Mouse (Mus musculus) liver, postnatal 0 days (tissue): ENCODE data around the gene Paqr7. TPM values are rescaled to one million over a fixed set of nuclear protein-coding genes. Genes with fewer than 3 reads are reported as not detected.
"Not testable (repeated sequence)": the region's sequence is repeated elsewhere in the genome, so short reads cannot be mapped to it uniquely, and the experiment has no call there.

Experiments used
- ATAC-seq: fragments of 200-750 bp; cut with Nextera tagmentation; 2 replicates; pipeline ENCODE4 v1.8.0; 2017; ENCODE audit warnings: mild to moderate bottlenecking, moderate library complexity
- DNase-seq: peaks from one replicate; pipeline ENCODE4 v3.0.0-alpha.2; 2016
- H3K27ac ChIP-seq: fragments of 300-500 bp; sonication (generic); 2 replicates; pipeline ENCODE4 v1.5.1; 2014; ENCODE audit warnings: antibody characterized with exemption, moderate library complexity, mild to moderate bottlenecking, low read depth
- H3K27me3 ChIP-seq: fragments of 300-500 bp; sonication (generic); 2 replicates; pipeline ENCODE4 v1.6.1; 2014; ENCODE audit warnings: low read length, control low read depth, mixed read lengths; ENCODE audit not compliant: insufficient read depth
- H3K36me3 ChIP-seq: fragments of 300-500 bp; sonication (generic); replicated peaks from 2 replicates; pipeline ENCODE4 v1.6.1; 2014; ENCODE audit warnings: mild to moderate bottlenecking, control low read depth, low read length, moderate library complexity, mixed read lengths; ENCODE audit not compliant: insufficient read depth
- H3K4me1 ChIP-seq: fragments of 300-500 bp; sonication (generic); 2 replicates; pipeline ENCODE4 v1.6.1; 2014; ENCODE audit warnings: antibody characterized with exemption, mild to moderate bottlenecking, control low read depth; ENCODE audit not compliant: insufficient read depth
- H3K4me2 ChIP-seq: fragments of 300-500 bp; sonication (generic); 2 replicates; pipeline ENCODE4 v1.6.1; 2014; ENCODE audit warnings: low read depth, mild to moderate bottlenecking, low read length, moderate library complexity, mixed read lengths
- H3K4me3 ChIP-seq: fragments of 300-500 bp; sonication (generic); 2 replicates; pipeline ENCODE4 v1.5.1; 2014; ENCODE audit warnings: low read depth, low read length
- H3K9ac ChIP-seq: fragments of 300-500 bp; sonication (generic); replicated peaks from 2 replicates; pipeline ENCODE4 v1.6.1; 2014; ENCODE audit warnings: mild to moderate bottlenecking, moderate library complexity
- H3K9me3 ChIP-seq: fragments of 300-500 bp; sonication (generic); 2 replicates; pipeline ENCODE4 v1.6.1; 2016; ENCODE audit warnings: mild to moderate bottlenecking, control low read depth, low read length, mixed read lengths
- CTCF ChIP-seq: sonication (generic); IDR thresholded peaks from 2 replicates; pipeline ENCODE4 v1.5.1; 2016; ENCODE audit warnings: antibody characterized with exemption, low read depth
- EP300 ChIP-seq: IDR thresholded peaks from 2 replicates; pipeline ENCODE4 v1.6.1; 2016; ENCODE audit warnings: antibody characterized with exemption, low read depth, mild to moderate bottlenecking
- WGBS: fragments of 180-500 bp; shearing (Covaris S2); extraction: QIAGEN DNeasy Blood & Tissue Kit; methylation state at CpG from one replicate; pipeline ENCODE4 v1.1.7; 2014; ENCODE audit not compliant: insufficient replicate concordance; 5-methylcytosine and 5-hydroxymethylcytosine counted together
- polyA plus RNA-seq: library from polyadenylated mRNA; unstranded; fragments of >200 nt; fragmentation: Nextera tagmentation; extraction: Ambion mirVana; gene quantifications from 2 replicates; pipeline ENCODE4 v1.2.1, GENCODE M21; 2015

Paqr7 gene
- polyA plus RNA-seq, 1 experiment from 2014 or later: 12.4 TPM

DNA sequence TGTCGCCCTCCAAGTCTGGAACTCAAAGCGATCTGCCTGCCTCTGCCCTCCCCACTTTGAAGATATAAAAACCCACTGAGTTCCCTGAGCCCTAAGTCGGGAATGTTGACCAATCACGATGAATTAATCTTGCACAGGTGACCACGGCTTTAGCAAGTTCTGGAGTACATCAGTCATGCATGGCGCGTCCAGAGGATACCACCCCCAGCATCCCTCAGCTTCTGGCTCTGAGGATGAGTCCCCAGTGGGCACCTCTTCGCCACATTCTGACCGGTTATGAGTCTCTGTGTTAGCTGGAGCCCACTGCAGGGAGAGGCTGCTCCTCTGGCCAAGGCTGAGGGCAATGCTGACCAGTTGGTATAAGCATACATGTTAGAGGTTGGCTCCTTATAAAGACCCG is 12.3 kb upstream of the Paqr7 start:
- 72% methylated on average over 10 of the region's 10 CpGs for WGBS
- Histone ChIP-seq H3K9me3 (no peaks in the 10 kb centered on the region), H3K4me3 (no peak overlapping the region), H3K4me2 (no peak overlapping the region), H3K4me1 (peaks cover 16% of the 10 kb centered on the region), H3K9ac (no peak overlapping the region), H3K27ac (no peak overlapping the region), H3K36me3 (no peaks in the 10 kb centered on the region), H3K27me3 (no peaks in the 10 kb centered on the region)
- TF ChIP-seq CTCF: no peak
- no peak for TF ChIP-seq EP300
- DNase-seq (no peak), ATAC-seq (no peak)

- Histone ChIP-seq H3K27ac (0 out of 2 replicates have a peak overlapping the region, but pooled peaks have one; percentile 3), H3K4me1 (peaks cover 27% of the 10 kb centered on the region), H3K9me3 (no peaks in the 10 kb centered on the region), H3K27me3 (no peaks in the 10 kb centered on the region), H3K4me3 (no peak overlapping the region), H3K9ac (no peak overlapping the region), H3K36me3 (no peaks in the 10 kb centered on the region), H3K4me2 (no peak overlapping the region)
- 67% methylated on average over 5 of the region's 5 CpGs for WGBS
- TF ChIP-seq CTCF (peak; percentile 7; the same call in 1 of the 2 replicates), EP300 (peak; percentile 32; the same call in 1 of the 2 replicates)
- ATAC-seq: peak; percentile 72
- no peak for DNase-seq
Measured at GRCm38 (mm10) chr4:134485151-134485900, 11.2 kb upstream of the Paqr7 start.

GRCm38 (mm10) chr4:134488211-134488610 is 8.3 kb upstream of the Paqr7 start:
- TF ChIP-seq EP300 (no peak), CTCF (no peak)
- H3K4me2 ChIP-seq: no peak overlapping the region
- H3K4me3 ChIP-seq: no peak overlapping the region
- ATAC-seq (peak; percentile 47), DNase-seq (no peak)
- no peaks in the 10 kb centered on the region for H3K36me3 ChIP-seq
- H3K9ac ChIP-seq: no peak overlapping the region; the same call in 1 of the 2 replicates
- WGBS: 69% methylated on average over 5 of the region's 5 CpGs
- no peaks in the 10 kb centered on the region; the same call in 1 of the 2 replicates for H3K9me3 ChIP-seq
- H3K27me3 ChIP-seq: no peaks in the 10 kb centered on the region
- peak overlapping the region; percentile 55 for H3K27ac ChIP-seq
- H3K4me1 ChIP-seq: peaks cover 28% of the 10 kb centered on the region

DNA sequence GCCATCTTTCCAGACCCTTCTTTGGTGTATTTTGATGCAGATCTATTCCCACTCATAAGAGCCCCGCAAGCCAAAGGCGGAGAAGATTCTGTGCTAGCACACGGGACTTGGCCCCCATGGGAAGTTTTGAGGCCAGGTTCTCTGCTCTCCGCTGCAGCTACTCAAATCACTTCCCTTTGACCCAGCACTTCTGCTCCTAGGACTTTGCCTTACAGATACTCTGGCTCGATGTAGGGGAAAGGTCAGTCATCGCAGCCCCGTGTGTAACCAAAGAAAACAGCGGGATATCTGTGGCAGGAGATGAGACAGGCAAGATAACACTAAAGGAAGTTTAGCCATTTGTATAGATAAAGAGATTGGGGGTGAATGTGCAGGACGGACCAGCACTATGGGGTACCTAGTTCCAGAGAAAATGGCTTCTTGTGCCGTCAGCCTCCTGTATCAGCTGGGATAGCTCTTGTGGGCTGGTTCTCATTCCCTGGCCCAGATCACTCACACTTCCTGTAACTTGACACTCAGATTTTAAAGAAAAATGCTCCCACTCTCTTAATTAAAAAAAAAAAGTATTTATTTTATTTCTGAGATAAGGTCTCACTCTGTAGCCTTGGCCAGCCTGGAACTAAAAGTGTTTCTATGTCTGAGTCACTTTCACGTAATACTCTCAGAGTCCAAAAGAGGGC is 6.4 kb upstream of the Paqr7 start:
- H3K9ac ChIP-seq: no peak overlapping the region
- peaks cover 39% of the 10 kb centered on the region for H3K4me1 ChIP-seq
- 0 out of 2 replicates have a peak overlapping the region, but pooled peaks have one; percentile 38 for H3K4me2 ChIP-seq
- DNase-seq (no peak), ATAC-seq (peak; percentile 52)
- H3K27me3 ChIP-seq: no peaks in the 10 kb centered on the region
- TF ChIP-seq EP300: no peak
- no peak for TF ChIP-seq CTCF
- no peak overlapping the region for H3K4me3 ChIP-seq
- peak overlapping the region; percentile 80 for H3K27ac ChIP-seq
- 54% methylated on average over 11 of the region's 11 CpGs for WGBS
- H3K36me3 ChIP-seq: no peaks in the 10 kb centered on the region
- no peaks in the 10 kb centered on the region; the same call in 1 of the 2 replicates for H3K9me3 ChIP-seq

DNA sequence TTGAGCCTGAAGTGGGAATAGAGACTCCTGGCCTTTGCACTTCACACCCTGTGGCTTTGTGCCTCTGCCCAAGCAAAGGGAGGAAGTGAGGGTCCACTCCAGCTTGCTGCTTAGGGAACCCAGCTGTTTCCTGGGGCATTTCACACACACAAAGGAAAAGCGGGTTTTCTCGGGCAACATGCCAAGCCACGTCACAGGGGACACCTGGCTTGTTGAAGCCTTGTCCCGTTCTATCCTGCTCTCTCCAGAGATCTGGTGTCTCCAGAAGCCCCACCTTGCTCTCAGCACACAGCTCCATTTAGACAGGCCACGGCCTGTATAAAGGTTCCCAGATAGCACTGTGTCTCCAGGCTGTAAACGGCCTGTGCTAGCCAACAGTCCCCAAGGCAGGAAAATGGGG is 4.8 kb upstream of the Paqr7 start:
- WGBS: 51% methylated on average over 6 of the region's 6 CpGs
- Histone ChIP-seq H3K4me3 (no peak overlapping the region), H3K36me3 (no peaks in the 10 kb centered on the region), H3K9me3 (no peaks in the 10 kb centered on the region; the same call in 1 of the 2 replicates), H3K4me1 (peaks cover 55% of the 10 kb centered on the region), H3K9ac (no peak overlapping the region), H3K27ac (no peak overlapping the region), H3K4me2 (no peak overlapping the region), H3K27me3 (no peaks in the 10 kb centered on the region)
- TF ChIP-seq CTCF: no peak
- no peak for TF ChIP-seq EP300
- ATAC-seq (no peak), DNase-seq (no peak)

DNA sequence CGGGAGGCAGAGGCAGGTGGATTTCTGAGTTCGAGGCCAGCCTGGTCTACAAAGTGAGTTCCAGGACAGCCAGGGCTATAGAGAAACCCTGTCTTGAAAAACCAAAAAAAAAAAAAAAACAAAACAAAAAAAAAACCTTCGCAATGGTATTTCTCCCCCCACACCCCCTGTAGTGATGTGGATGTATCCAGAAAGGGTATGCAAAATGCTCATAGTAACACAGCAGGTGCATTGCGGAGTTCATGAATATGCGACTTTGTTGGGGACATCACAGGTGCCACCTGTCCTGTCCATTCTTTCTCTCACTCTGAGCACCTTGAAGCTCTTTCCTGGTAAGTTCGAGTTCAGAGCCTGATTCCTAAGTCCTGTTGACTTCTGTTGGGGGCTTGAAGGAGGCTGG is 2.3 kb upstream of the Paqr7 start:
- not testable (repeated sequence) for H3K27me3 ChIP-seq, ATAC-seq, DNase-seq, H3K4me3 ChIP-seq, H3K9me3 ChIP-seq, H3K36me3 ChIP-seq
- H3K9ac ChIP-seq: peak overlapping the region; percentile 34; the same call in 1 of the 2 replicates
- peak overlapping the region; percentile 32; the same call in 1 of the 2 replicates for H3K4me2 ChIP-seq
- peak overlapping the region; percentile 89 for H3K27ac ChIP-seq
- H3K4me1 ChIP-seq: peaks cover 63% of the 10 kb centered on the region
- WGBS: 79% methylated on average over 6 of the region's 6 CpGs
